ENCODE assay signal across 19 mouse cellular contexts in genomic region chr1:43764481-43764880, GRCm38 (mm10). TPM values are rescaled to one million over a fixed set of nuclear protein-coding genes. Genes with fewer than 3 reads are reported as not detected.
DNase-seq lines count a peak whose midpoint lies in the region.
"Had no signal": no experiment of that assay in that cellular context is flagged by ENCODE, and none has a peak within 500 bp of the region (broad histone marks: within the 10 kb centered on the region; RNA-seq: fewer than 3 reads in every experiment).

No protein-coding gene starts in this region.

- peaks cover 66% of the 10 kb centered on the region for H3K36me3 ChIP-seq in limb, embryonic 10.5 days

- DNase-seq in adrenal gland, adult 2 months = peak; percentile 47
- no peak for DNase-seq in adrenal gland, postnatal 25 days
- peak; percentile 26 for DNase-seq in adrenal gland, postnatal 14 days
- DNase-seq in adrenal gland, adult 8-10 months = no peak
- peak; percentile 27 to 39 for DNase-seq in adrenal gland, postnatal 36 days
- DNase-seq in limb, embryonic 10.5 days (ENCODE audit: low spot score) = peak; percentile 3
- DNase-seq in heart, adult 9 months (ENCODE audit: low spot score in 2 of 2) = no peak
- DNase-seq: cerebellum, adult 11-12 months; cerebellum, adult 2 months; cerebellum, adult 9-10 months; cerebellum, postnatal 10 days; cerebellum, postnatal 25 days; embryo, embryonic 11 days had no signal

- H3K9me3 ChIP-seq in limb, embryonic 10.5 days (replicated peaks) = no peaks in the 10 kb centered on the region
- H3K9me3 ChIP-seq: embryonic facial prominence, embryonic 13.5 days; embryonic facial prominence, embryonic 15.5 days; forebrain, embryonic 10.5 days; forebrain, embryonic 12.5 days had no signal

- no peak overlapping the region for H3K27ac ChIP-seq in limb, embryonic 10.5 days
- H3K27ac ChIP-seq: embryonic facial prominence, embryonic 13.5 days; embryonic facial prominence, embryonic 15.5 days; forebrain, embryonic 10.5 days; forebrain, embryonic 12.5 days had no signal

- no peak overlapping the region for H3K4me3 ChIP-seq in limb, embryonic 10.5 days
- H3K4me3 ChIP-seq: embryonic facial prominence, embryonic 13.5 days; embryonic facial prominence, embryonic 15.5 days; erythroblast, embryonic 14.5 days; forebrain, embryonic 10.5 days; forebrain, embryonic 12.5 days had no signal

- 94% methylated on average over 2 of the region's 2 CpGs for WGBS in limb, embryonic 10.5 days

- H3K27me3 ChIP-seq in limb, embryonic 10.5 days (ENCODE audit: low read depth, poor library complexity, severe bottlenecking) = no peaks in the 10 kb centered on the region
- H3K27me3 ChIP-seq: embryonic facial prominence, embryonic 13.5 days; embryonic facial prominence, embryonic 15.5 days; forebrain, embryonic 12.5 days had no signal

- H3K4me1 ChIP-seq in limb, embryonic 10.5 days = peaks cover 10% of the 10 kb centered on the region; the same call in 1 of the 2 replicates
- H3K4me1 ChIP-seq: forebrain, embryonic 10.5 days; forebrain, embryonic 12.5 days had no signal

RNA-seq across cellular contexts. Expression of gene 1500015O10Rik, which starts 34.1 kb away (rescaled TPM):
- total RNA-seq in adrenal gland, adult 2 months (2021) = 100 to 1,000 TPM; 179 to 264 TPM
- 38.0 and 44.3 TPM in 2 replicates for polyA plus RNA-seq in adrenal gland, adult 2 months (2012; rRNA removed)
- 145 and 150 TPM in 2 replicates for total RNA-seq in adrenal gland, postnatal 25 days (2021)
- total RNA-seq in adrenal gland, postnatal 14 days (2021) = 91.3 and 108 TPM in 2 replicates
- total RNA-seq in adrenal gland, adult 8-10 months (2022) = 100 to 1,000 TPM; 270 to 322 (median 285) TPM
- 100 to 1,000 TPM; 187 to 227 TPM for total RNA-seq in adrenal gland, postnatal 36 days (2021)
- not detected in 2 replicates for polyA plus RNA-seq in limb, embryonic 10.5 days (2016; fragmentation: Nextera tagmentation; extraction: Ambion mirVana)
- total RNA-seq: MEL had no signal
- polyA plus RNA-seq: erythroblast, embryonic 14.5 days had no signal

Comparison
In these comparisons a context has a peak if more than half of its experiments do, and no peak if none do; other contexts are left out.
1. DNase-seq: peak in adrenal gland, adult 2 months (single experiment), adrenal gland, postnatal 14 days (single experiment), adrenal gland, postnatal 36 days (2 of 2) and limb, embryonic 10.5 days (single experiment); none in adrenal gland, postnatal 25 days (single experiment), adrenal gland, adult 8-10 months (single experiment) and heart, adult 9 months (0 of 2).